Mouse (Mus musculus) stomach, embryonic 16.5 days (tissue): ENCODE results near the gene Rhob. TPM values are rescaled to one million over a fixed set of nuclear protein-coding genes. Genes with fewer than 3 reads are reported as not detected.

Experiments used
- ATAC-seq: fragments of 200-750 bp; cut with Nextera tagmentation; 2 replicates; pipeline ENCODE4 v1.8.0; 2017; ENCODE audit warnings: moderate number of reproducible peaks, moderate TSS enrichment; ENCODE audit not compliant: insufficient read depth, low FRiP score
- H3K27ac ChIP-seq: fragments of 300-500 bp; sonication (generic); 2 replicates; pipeline ENCODE4 v1.5.1; 2014; ENCODE audit warnings: low read length
- H3K27me3 ChIP-seq: fragments of 300-500 bp; sonication (generic); 2 replicates; pipeline ENCODE4 v1.6.1; 2014; ENCODE audit warnings: low read length, control low read depth, mixed read lengths; ENCODE audit not compliant: control insufficient read depth, insufficient read depth
- H3K36me3 ChIP-seq: fragments of 300-500 bp; sonication (generic); 2 replicates; pipeline ENCODE4 v1.6.1; 2014; ENCODE audit warnings: low read length; ENCODE audit not compliant: control insufficient read depth, insufficient read depth
- H3K4me1 ChIP-seq: fragments of 300-500 bp; sonication (generic); 2 replicates; pipeline ENCODE4 v1.6.1; 2014; ENCODE audit warnings: low read length, control low read depth, mixed read lengths; ENCODE audit not compliant: control insufficient read depth, insufficient read depth
- H3K4me2 ChIP-seq: fragments of 300-500 bp; sonication (generic); 2 replicates; pipeline ENCODE4 v1.6.1; 2014; ENCODE audit warnings: low read depth, low read length, mixed read lengths
- H3K4me3 ChIP-seq: fragments of 300-500 bp; sonication (generic); replicated peaks from 2 replicates; pipeline ENCODE4 v1.5.1; 2014; ENCODE audit warnings: mild to moderate bottlenecking, low read length
- H3K9ac ChIP-seq: fragments of 300-500 bp; sonication (generic); 2 replicates; pipeline ENCODE4 v1.6.1; 2014; ENCODE audit warnings: low read length
- H3K9me3 ChIP-seq: fragments of 300-500 bp; sonication (generic); replicated peaks from 2 replicates; pipeline ENCODE4 v1.6.1; 2016; ENCODE audit warnings: low read length, control low read depth; ENCODE audit not compliant: control insufficient read depth
- WGBS: fragments of 180-500 bp; shearing (Covaris S2); extraction: QIAGEN DNeasy Blood & Tissue Kit; methylation state at CpG from one replicate; pipeline ENCODE4 v1.1.7; 2014; 5-methylcytosine and 5-hydroxymethylcytosine counted together
- polyA plus RNA-seq: library from polyadenylated mRNA; unstranded; fragments of >200 nt; fragmentation: Nextera tagmentation; extraction: Ambion mirVana; gene quantifications from 2 replicates; pipeline ENCODE4 v1.2.1, GENCODE M21; 2015

Rhob gene
- polyA plus RNA-seq, 1 experiment from 2014 or later = 34.3 TPM

DNA sequence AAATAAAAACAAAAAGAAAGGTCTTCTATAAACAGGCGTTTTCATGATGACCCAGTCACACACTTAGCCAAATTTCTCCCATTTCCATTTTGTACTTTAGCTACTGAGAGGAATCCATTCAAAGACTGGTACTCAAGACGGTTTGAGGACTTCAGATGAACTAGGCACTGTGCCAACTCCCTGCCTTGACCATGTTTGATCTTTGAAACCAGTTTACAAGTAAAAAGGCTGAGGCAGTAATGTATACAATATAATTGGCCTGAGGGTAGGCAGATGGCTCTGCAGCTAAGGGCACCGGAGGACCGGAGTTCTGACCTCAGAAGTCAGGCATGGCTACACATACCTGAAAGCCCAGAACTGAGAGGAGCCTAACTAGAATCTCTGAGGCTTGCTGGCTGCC lies 10.7 kb downstream of the Rhob start:
- no peak overlapping the region; the same call in 1 of the 2 replicates for H3K27ac ChIP-seq
- H3K9me3 ChIP-seq = no peaks in the 10 kb centered on the region
- H3K36me3 ChIP-seq = no peaks in the 10 kb centered on the region
- ATAC-seq = no peak
- H3K4me1 ChIP-seq = peaks cover 12% of the 10 kb centered on the region; the same call in 1 of the 2 replicates
- H3K4me2 ChIP-seq = no peak overlapping the region
- WGBS = 48% methylated on average over 4 of the region's 4 CpGs
- H3K9ac ChIP-seq = no peak overlapping the region
- no peak overlapping the region for H3K4me3 ChIP-seq
- H3K27me3 ChIP-seq = no peaks in the 10 kb centered on the region

DNA sequence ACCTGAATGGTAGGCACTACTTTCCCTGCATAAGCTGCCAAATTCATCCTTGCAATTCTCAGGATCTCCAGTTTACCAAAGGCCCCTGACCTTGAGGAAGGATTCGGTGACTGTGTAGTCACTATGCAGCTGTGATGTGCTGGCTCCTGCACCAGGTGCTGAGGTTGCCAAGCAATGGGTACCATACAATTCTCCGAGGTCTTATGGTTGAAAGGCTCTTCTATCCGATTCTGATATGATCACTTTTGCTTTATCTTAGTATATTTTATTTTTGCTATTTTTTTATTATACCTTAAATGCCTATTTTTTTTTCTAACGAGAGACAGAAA lies 11.2 kb downstream of the Rhob start:
- peak overlapping the region; percentile 79; the same call in 1 of the 2 replicates for H3K27ac ChIP-seq
- no peaks in the 10 kb centered on the region for H3K36me3 ChIP-seq
- 76% methylated on average over 4 of the region's 4 CpGs for WGBS
- H3K4me3 ChIP-seq = no peak overlapping the region
- no peak overlapping the region for H3K9ac ChIP-seq
- no peak for ATAC-seq
- H3K4me1 ChIP-seq = peaks cover 12% of the 10 kb centered on the region; the same call in 1 of the 2 replicates
- H3K9me3 ChIP-seq = no peaks in the 10 kb centered on the region
- H3K27me3 ChIP-seq = no peaks in the 10 kb centered on the region
- H3K4me2 ChIP-seq = no peak overlapping the region

DNA sequence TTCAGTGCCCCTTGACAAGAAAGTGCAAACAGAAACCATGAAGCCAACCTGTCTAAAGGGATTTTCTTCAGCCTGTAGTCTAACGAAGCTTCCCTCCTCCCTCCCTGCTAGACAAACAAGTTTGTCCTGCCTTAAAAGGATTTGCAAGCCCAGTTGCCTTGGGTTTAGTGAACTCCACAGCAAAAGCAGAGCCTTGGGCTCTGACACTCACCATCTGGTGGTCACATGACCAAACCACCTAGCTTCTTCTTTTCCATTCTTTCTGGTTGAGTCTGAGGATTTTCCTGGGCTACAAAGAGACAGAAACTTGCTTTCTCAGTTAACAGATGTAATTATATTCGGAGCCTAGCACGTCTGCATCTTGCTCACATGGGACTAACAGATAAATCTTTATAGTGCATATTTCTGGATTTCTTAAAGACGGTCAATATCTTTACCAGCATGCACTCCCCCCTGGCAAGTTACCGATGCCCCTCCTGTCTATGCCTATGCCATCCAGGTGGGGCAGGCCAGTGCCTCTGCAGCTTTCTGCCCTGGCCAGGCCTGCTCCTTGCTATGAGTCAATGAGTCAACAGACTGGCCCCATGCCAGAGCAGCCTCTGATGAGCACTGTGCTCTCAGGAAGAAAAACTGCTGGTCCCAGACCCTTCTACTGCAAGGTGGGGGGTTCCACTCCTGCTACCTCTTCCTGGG lies 11.7 kb downstream of the Rhob start:
- H3K9me3 ChIP-seq = no peaks in the 10 kb centered on the region
- peak overlapping the region; percentile 79 for H3K27ac ChIP-seq
- 47% methylated on average over 5 of the region's 5 CpGs for WGBS
- ATAC-seq = peak; percentile 89
- no peak overlapping the region for H3K4me3 ChIP-seq
- peaks cover 12% of the 10 kb centered on the region; the same call in 1 of the 2 replicates for H3K4me1 ChIP-seq
- H3K36me3 ChIP-seq = no peaks in the 10 kb centered on the region
- H3K9ac ChIP-seq = no peak overlapping the region
- H3K4me2 ChIP-seq = no peak overlapping the region
- H3K27me3 ChIP-seq = no peaks in the 10 kb centered on the region

DNA sequence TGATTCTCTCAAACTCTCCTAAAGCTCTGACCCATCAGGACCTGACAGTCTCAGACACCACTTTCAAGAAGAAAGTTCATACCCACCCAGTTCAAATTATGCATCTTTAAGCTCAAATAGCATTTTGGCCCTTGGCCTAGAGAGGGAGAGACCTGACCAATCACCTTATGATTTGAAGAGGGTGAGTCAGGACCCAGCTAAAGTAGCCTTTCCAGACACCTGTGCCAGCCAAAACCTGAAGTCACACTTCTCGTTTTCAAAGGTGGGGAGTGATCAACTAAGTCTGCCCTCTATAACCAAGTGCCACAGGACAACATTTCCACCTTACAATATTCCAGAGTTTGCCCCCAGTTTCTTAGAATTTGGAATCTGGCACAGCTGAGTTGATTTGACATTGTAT lies 12.5 kb downstream of the Rhob start:
- 63% methylated on average over 1 of the region's 1 CpGs for WGBS
- ATAC-seq = no peak
- no peak overlapping the region for H3K4me3 ChIP-seq
- peaks cover 12% of the 10 kb centered on the region; the same call in 1 of the 2 replicates for H3K4me1 ChIP-seq
- no peak overlapping the region for H3K4me2 ChIP-seq
- no peaks in the 10 kb centered on the region for H3K36me3 ChIP-seq
- H3K9me3 ChIP-seq = no peaks in the 10 kb centered on the region
- H3K9ac ChIP-seq = no peak overlapping the region
- H3K27ac ChIP-seq = peak overlapping the region; percentile 79
- H3K27me3 ChIP-seq = no peaks in the 10 kb centered on the region

DNA sequence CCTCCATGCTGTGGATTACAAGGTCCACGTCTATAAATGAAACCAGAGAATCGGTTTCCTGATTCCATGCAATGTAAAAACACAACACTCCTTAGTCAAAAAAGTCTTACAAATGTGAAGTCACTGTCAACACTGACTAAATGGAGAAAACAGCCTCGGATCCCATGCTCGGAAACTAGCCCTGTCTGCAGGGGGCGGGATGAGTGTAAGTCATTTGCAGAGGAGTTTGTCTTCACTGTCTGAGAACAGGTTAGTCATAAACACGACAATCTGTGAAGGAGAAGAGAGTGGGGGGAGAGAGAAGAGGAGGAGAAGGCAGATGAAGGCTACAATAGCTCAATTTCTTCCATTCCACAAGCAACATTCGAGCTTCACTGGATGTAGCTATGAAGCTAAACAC lies 14.6 kb downstream of the Rhob start:
- Histone ChIP-seq H3K27me3 (no peaks in the 10 kb centered on the region), H3K9me3 (no peaks in the 10 kb centered on the region), H3K4me1 (peaks cover 9% of the 10 kb centered on the region; the same call in 1 of the 2 replicates), H3K9ac (no peak overlapping the region), H3K4me3 (no peak overlapping the region), H3K4me2 (no peak overlapping the region), H3K36me3 (no peaks in the 10 kb centered on the region), H3K27ac (no peak overlapping the region)
- 76% methylated on average over 7 of the region's 7 CpGs for WGBS
- no peak for ATAC-seq

DNA sequence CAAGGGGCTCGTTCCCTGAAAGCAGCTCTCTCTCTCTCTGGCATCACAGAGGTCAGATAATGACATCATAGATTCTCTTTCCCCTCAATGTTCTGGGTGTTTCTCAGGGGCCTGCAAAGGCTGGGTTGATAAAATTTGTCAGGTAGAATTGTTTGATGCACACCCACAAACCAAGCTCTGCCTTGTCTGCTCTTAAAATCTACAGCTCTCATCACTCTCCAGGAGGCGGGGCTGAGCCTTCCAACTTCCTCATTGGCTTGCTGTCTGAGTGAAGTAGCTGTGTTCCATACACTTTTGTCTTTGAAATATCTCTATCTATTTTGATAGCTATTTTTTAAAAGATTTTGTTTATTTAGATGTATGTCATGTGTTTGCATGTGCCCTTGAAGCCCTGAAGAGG lies 17.6 kb downstream of the Rhob start:
- Histone ChIP-seq H3K27me3 (no peaks in the 10 kb centered on the region), H3K27ac (no peak overlapping the region), H3K4me2 (no peak overlapping the region), H3K9ac (no peak overlapping the region), H3K9me3 (no peaks in the 10 kb centered on the region), H3K4me1 (peaks cover 7% of the 10 kb centered on the region; the same call in 1 of the 2 replicates), H3K4me3 (no peak overlapping the region), H3K36me3 (no peaks in the 10 kb centered on the region)
- ATAC-seq = no peak
- WGBS = 64% methylated on average over 2 of the region's 2 CpGs

DNA sequence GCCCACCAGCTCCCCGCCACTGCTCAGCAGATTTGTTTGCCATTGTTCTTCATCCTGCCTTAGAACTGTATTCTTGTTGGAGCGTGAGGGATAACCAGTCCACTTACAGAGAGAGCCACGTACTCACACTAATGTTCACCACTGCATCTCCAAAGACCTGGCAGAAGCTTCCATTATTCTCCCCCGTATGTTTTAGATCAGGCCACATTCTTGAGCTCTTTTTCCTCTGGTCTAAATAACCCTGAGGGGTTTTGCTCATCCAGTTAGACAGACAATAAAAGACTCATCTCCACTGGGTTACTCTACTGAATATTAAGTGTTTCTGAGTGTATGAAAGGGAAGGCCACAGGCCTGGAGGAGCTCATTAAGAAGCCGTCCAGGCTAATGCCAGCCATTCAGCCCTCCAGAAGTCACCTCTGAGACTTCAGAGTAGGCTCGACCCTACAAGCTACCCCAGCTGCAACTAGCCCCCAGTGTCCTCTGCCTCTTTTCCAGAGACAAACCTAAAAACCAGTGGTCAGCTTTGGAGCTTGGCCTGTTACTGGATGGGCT lies 24.9 kb downstream of the Rhob start:
- no peak overlapping the region for H3K4me2 ChIP-seq
- H3K4me1 ChIP-seq = peaks cover 21% of the 10 kb centered on the region
- H3K27me3 ChIP-seq = no peaks in the 10 kb centered on the region
- ATAC-seq = no peak
- no peaks in the 10 kb centered on the region for H3K9me3 ChIP-seq
- no peak overlapping the region for H3K27ac ChIP-seq
- H3K9ac ChIP-seq = no peak overlapping the region
- H3K36me3 ChIP-seq = no peaks in the 10 kb centered on the region
- 73% methylated on average over 6 of the region's 6 CpGs for whole genome bisulfite sequencing
- H3K4me3 ChIP-seq = no peak overlapping the region

DNA sequence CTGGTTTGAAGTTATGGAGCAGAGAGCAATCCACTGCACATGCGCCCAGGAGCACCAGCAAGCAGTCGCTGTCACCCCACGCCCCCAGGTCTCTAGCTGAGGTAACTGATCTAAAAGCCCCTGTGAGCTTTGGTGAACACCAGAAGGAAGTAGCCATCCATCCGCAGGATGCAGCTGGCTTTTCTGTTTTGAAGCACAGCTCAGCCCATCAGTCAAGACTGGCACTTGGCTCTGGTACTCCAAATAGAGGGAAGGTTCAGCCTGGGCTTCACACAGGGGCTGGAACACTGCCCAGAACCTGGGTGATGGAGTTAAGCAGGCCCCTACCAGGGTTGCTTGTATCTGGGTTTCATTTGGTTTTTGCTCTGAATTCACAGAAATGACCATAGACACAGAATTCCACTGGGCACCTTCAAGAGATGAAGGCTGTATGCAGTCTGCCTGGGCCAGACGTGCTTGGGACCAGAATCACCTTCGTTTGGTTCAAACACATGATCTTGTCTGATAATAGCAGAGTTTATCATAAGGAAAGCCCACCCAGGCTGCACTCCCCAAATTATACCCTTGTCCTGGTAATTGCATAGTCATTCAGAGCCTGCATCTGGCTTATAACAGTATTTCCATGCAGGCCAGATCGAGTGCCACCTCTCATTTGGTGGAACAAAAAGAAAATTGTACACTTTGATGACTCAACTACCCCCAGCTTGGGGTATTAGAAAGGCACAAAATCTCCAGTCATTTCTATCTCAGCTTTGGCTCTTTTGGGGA lies 27.0 kb downstream of the Rhob start:
- peak; percentile 72 for ATAC-seq

DNA sequence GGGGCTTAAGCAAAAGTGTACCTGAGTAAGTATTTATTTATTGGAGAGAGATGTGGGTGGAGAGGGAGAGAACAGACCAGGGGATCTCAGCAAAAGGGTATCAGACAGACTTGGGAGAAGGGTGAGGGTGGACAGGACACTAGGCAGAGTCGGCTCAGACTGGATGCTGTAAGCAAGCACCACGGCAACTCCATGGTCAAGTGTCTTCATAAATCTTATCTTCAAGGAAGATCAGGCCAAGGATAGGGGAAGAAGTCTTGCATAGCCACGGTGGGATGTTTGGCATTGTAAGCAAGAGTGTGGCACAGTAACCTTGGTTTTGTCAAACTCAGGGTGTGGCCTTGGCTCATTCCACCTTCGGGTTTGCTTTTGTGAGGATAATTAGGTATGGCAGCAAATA lies 27.8 kb downstream of the Rhob start:
- no peaks in the 10 kb centered on the region for H3K9me3 ChIP-seq
- no peaks in the 10 kb centered on the region for H3K36me3 ChIP-seq
- ATAC-seq = no peak
- H3K4me3 ChIP-seq = no peak overlapping the region
- H3K4me2 ChIP-seq = no peak overlapping the region
- no peak overlapping the region for H3K9ac ChIP-seq
- H3K27ac ChIP-seq = no peak overlapping the region
- 60% methylated on average over 4 of the region's 4 CpGs for WGBS
- H3K27me3 ChIP-seq = no peaks in the 10 kb centered on the region
- H3K4me1 ChIP-seq = peaks cover 32% of the 10 kb centered on the region

More for the DNA sequence above, 27.0 kb downstream of the Rhob start:
- Histone ChIP-seq H3K4me3 (no peak overlapping the region), H3K27ac (0 out of 2 replicates have a peak overlapping the region, but pooled peaks have one; percentile 31), H3K4me1 (peaks cover 35% of the 10 kb centered on the region), H3K36me3 (no peaks in the 10 kb centered on the region), H3K4me2 (no peak overlapping the region), H3K9ac (no peak overlapping the region), H3K9me3 (no peaks in the 10 kb centered on the region), H3K27me3 (no peaks in the 10 kb centered on the region)
- WGBS = 47% methylated on average over 7 of the region's 7 CpGs
